9 mouse cellular contexts compared by ENCODE assay signal in genomic region chr7:139992406-139992805, GRCm38 (mm10). TPM values are rescaled to one million over a fixed set of nuclear protein-coding genes. Genes with fewer than 3 reads are reported as not detected.
DNase-seq lines count a peak whose midpoint lies in the region; TF ChIP-seq lines count a peak whose summit lies in the region.
"Had no signal": no experiment of that assay in that cellular context is flagged by ENCODE, and none has a peak within 500 bp of the region (broad histone marks: within the 10 kb centered on the region; RNA-seq: fewer than 3 reads in every experiment).

Gene Adam8 (minus strand): TSS chr7:139992562.

- DNase-seq in embryo, embryonic 10 days (ENCODE audit: low spot score), result peak; percentile 23
- DNase-seq in embryo, embryonic 11 days, result no peak
- DNase-seq in Muller cell, postnatal 12 days (ENCODE audit: inconsistent ontology term), result peak; percentile 21
- DNase-seq in kidney, adult 2 months, result peak; percentile 36
- DNase-seq in lung, postnatal 14 days, result peak; percentile 25
- no peak for DNase-seq in right cerebral cortex, postnatal 10 days (ENCODE audit: low spot score in 2 of 2)
- DNase-seq in left cerebral cortex, adult 2 months (ENCODE audit: extremely low spot score in 1 of 2, low spot score in 2 of 2), result no peak
- DNase-seq in cerebellum, adult 8-10 months, result no peak

- no peak for TF ChIP-seq CTCF in kidney, adult 2 months (conservative IDR thresholded peaks at IDR 0.05; ENCODE audit: insufficient read depth, insufficient read length, low read depth, low read length)
- TF ChIP-seq CTCF in left cerebral cortex, adult 2 months (IDR thresholded peaks at IDR 0.05), result no peak

- no peaks in the 10 kb centered on the region for H3K4me1 ChIP-seq in kidney, adult 2 months (ENCODE audit: control insufficient read depth, insufficient read depth, low read length)

- H3K4me3 ChIP-seq in kidney, adult 2 months (ENCODE audit: insufficient read depth, low read depth, low read length), result no peak within 1 kb of the TSS
- no peak within 1 kb of the TSS for H3K4me3 ChIP-seq in left cerebral cortex, adult 2 months
- H3K4me3 ChIP-seq: erythroblast, embryonic 14.5 days had no signal

- no peaks in the 10 kb centered on the region for H3K27me3 ChIP-seq in kidney, adult 2 months (replicated peaks; ENCODE audit: control insufficient read depth, insufficient read depth, low read length)

- H3K27ac ChIP-seq in kidney, adult 2 months (ENCODE audit: insufficient read depth, low read depth, low read length), result no peak within 1 kb of the TSS
- H3K27ac ChIP-seq in left cerebral cortex, adult 2 months, result no peak within 1 kb of the TSS

- intact Hi-C loops in left cerebral cortex, adult 2 months (cut with DNase I), result loop anchor here (10.0 kb wide), 1 partner anchor 88 kb away; no protein-coding TSS in a partner anchor

- H3K36me3 ChIP-seq in kidney, adult 2 months (ENCODE audit: control insufficient read depth, insufficient read depth, low read length), result no peaks in the 10 kb centered on the region

- WGBS in kidney, adult 2 months, result 26% methylated on average over 7 of the region's 7 CpGs

- no peak for TF ChIP-seq POLR2A in kidney, adult 2 months (IDR thresholded peaks at IDR 0.05; ENCODE audit: low read depth, low read length)

RNA-seq across cellular contexts. Expression of gene Adam8, which starts in this region (rescaled TPM):
- 1.8 and 2.2 TPM in 2 replicates for polyA plus RNA-seq in kidney, adult 2 months (2012; rRNA removed)
- total RNA-seq in left cerebral cortex, adult 2 months (2021), result 1 to 10 TPM; 3.1 to 3.9 TPM

Comparison
In these comparisons a context has a peak if more than half of its experiments do, and no peak if none do; other contexts are left out.
1. DNase-seq: peak in embryo, embryonic 10 days (single experiment), Muller cell, postnatal 12 days (single experiment), kidney, adult 2 months (single experiment) and lung, postnatal 14 days (single experiment); none in embryo, embryonic 11 days (single experiment), right cerebral cortex, postnatal 10 days (0 of 2), left cerebral cortex, adult 2 months (0 of 2) and cerebellum, adult 8-10 months (single experiment).